Mouse (Mus musculus) lung, embryonic 15.5 days (tissue): ENCODE data around the gene Srsf2. TPM values are rescaled to one million over a fixed set of nuclear protein-coding genes. Genes with fewer than 3 reads are reported as not detected.
A peak's percentile ranks its signal among the peaks of the same experiment; 100 is the strongest.

ENCODE experiments used
- ATAC-seq: fragments of 200-750 bp; cut with Nextera tagmentation; 2 replicates; pipeline ENCODE4 v1.8.0; 2017; ENCODE audit warnings: moderate number of reproducible peaks, borderline replicate concordance; ENCODE audit not compliant: low FRiP score, low TSS enrichment; ENCODE audit errors: extremely low read depth
- H3K27ac ChIP-seq: fragments of 300-500 bp; sonication (generic); 2 replicates; pipeline ENCODE4 v1.5.1; 2015; ENCODE audit warnings: moderate library complexity, mild to moderate bottlenecking, inconsistent platforms
- H3K27me3 ChIP-seq: fragments of 300-500 bp; sonication (generic); 2 replicates; pipeline ENCODE4 v1.6.1; 2015; ENCODE audit warnings: inconsistent platforms
- H3K36me3 ChIP-seq: fragments of 300-500 bp; sonication (generic); 2 replicates; pipeline ENCODE4 v1.6.1; 2015; ENCODE audit warnings: inconsistent platforms
- H3K4me1 ChIP-seq: fragments of 300-500 bp; sonication (generic); 2 replicates; pipeline ENCODE4 v1.6.1; 2015; ENCODE audit warnings: inconsistent platforms
- H3K4me2 ChIP-seq: fragments of 300-500 bp; sonication (generic); 2 replicates; pipeline ENCODE4 v1.6.1; 2015; ENCODE audit warnings: inconsistent platforms, mild to moderate bottlenecking, moderate library complexity
- H3K4me3 ChIP-seq: fragments of 300-500 bp; sonication (generic); 2 replicates; pipeline ENCODE4 v1.5.1; 2015; ENCODE audit warnings: mild to moderate bottlenecking, inconsistent platforms
- H3K9ac ChIP-seq: fragments of 300-500 bp; sonication (generic); 2 replicates; pipeline ENCODE4 v1.6.1; 2015; ENCODE audit warnings: inconsistent platforms
- H3K9me3 ChIP-seq: fragments of 300-500 bp; sonication (generic); 2 replicates; pipeline ENCODE4 v1.6.1; 2016; ENCODE audit warnings: inconsistent platforms
- WGBS: fragments of 180-500 bp; shearing (Covaris S2); methylation state at CpG from one replicate; pipeline ENCODE4 v1.1.7; 2015; 5-methylcytosine and 5-hydroxymethylcytosine counted together
- polyA plus RNA-seq: library from polyadenylated mRNA; unstranded; fragments of >200 nt; fragmentation: Nextera tagmentation; extraction: Ambion mirVana; gene quantifications from 2 replicates; pipeline ENCODE4 v1.2.1, GENCODE M21; 2015

The Srsf2 gene
- polyA plus RNA-seq, 1 experiment from 2014 or later = 876 TPM

- Histone ChIP-seq H3K9me3 (no peaks in the 10 kb centered on the region), H3K27me3 (no peaks in the 10 kb centered on the region; the same call in 1 of the 2 replicates), H3K9ac (no peak overlapping the region), H3K27ac (peak overlapping the region; percentile 91), H3K4me3 (no peak overlapping the region), H3K36me3 (no peaks in the 10 kb centered on the region), H3K4me2 (0 out of 2 replicates have a peak overlapping the region, but pooled peaks have one; percentile 2), H3K4me1 (peaks cover 50% of the 10 kb centered on the region)
- ATAC-seq = no peak
- 78% methylated on average over 13 of the region's 13 CpGs for WGBS
Observed at GRCm38 (mm10) chr11:116813610-116814009, 39.3 kb downstream of the Srsf2 start.

- Histone ChIP-seq H3K4me2 (peak overlapping the region; percentile 4; the same call in 1 of the 2 replicates), H3K9ac (no peak overlapping the region)
Observed at GRCm38 (mm10) chr11:116812793-116813529, 39.9 kb downstream of the Srsf2 start.

GRCm38 (mm10) chr11:116810983-116811901 lies 41.7 kb downstream of the Srsf2 start:
- H3K4me3 ChIP-seq = peak overlapping the region; percentile 27
- H3K4me2 ChIP-seq = peak overlapping the region; percentile 71
- H3K9ac ChIP-seq = peak overlapping the region; percentile 11; the same call in 1 of the 2 replicates
- no peaks in the 10 kb centered on the region for H3K36me3 ChIP-seq
- H3K27me3 ChIP-seq = no peaks in the 10 kb centered on the region; the same call in 1 of the 2 replicates
- peak overlapping the region; percentile 70 for H3K27ac ChIP-seq
- WGBS = 9% methylated on average over 30 of the region's 32 CpGs
- peaks cover 54% of the 10 kb centered on the region for H3K4me1 ChIP-seq
- peak; percentile 69 for ATAC-seq
- no peaks in the 10 kb centered on the region for H3K9me3 ChIP-seq

More at GRCm38 (mm10) chr11:116812793-116813529, 39.9 kb downstream of the Srsf2 start:
- Histone ChIP-seq H3K4me3 (no peak overlapping the region), H3K27me3 (no peaks in the 10 kb centered on the region; the same call in 1 of the 2 replicates), H3K9me3 (no peaks in the 10 kb centered on the region), H3K4me1 (peaks cover 52% of the 10 kb centered on the region), H3K36me3 (no peaks in the 10 kb centered on the region), H3K27ac (peak overlapping the region; percentile 91)
- ATAC-seq = 0 out of 2 replicates have a peak, but pooled peaks have one; percentile 3
- 33% methylated on average over 21 of the region's 21 CpGs for WGBS

- Histone ChIP-seq H3K9me3 (no peaks in the 10 kb centered on the region), H3K9ac (no peak overlapping the region), H3K27ac (no peak overlapping the region), H3K36me3 (no peaks in the 10 kb centered on the region), H3K4me1 (peaks cover 53% of the 10 kb centered on the region), H3K27me3 (no peaks in the 10 kb centered on the region; the same call in 1 of the 2 replicates), H3K4me2 (no peak overlapping the region), H3K4me3 (no peak overlapping the region)
- WGBS = 69% methylated on average over 11 of the region's 11 CpGs
- no peak for ATAC-seq
Observed at GRCm38 (mm10) chr11:116810528-116810927, 42.4 kb downstream of the Srsf2 start.

DNA sequence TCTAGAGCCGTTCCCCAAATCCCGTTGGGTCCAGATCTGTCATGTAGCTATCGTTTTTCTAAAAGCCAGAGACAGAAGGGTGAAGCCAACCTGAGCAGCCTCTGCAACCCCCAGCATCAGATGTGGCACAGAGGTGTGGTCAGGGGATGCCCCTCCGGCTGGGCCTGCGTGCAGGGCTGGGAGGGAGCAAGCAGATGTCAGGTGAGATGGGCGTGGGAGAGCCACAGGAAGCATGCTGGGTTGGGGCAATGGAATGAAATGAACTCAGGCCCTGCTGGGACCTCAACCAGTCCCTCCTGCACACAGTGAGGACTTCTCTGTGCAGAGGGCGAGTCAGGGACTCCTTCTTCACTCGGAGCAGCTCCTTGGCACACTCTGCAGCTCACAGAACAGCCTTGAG lies 43.4 kb downstream of the Srsf2 start:
- H3K27ac ChIP-seq = no peak overlapping the region
- H3K4me3 ChIP-seq = no peak overlapping the region
- no peaks in the 10 kb centered on the region for H3K36me3 ChIP-seq
- H3K9ac ChIP-seq = no peak overlapping the region
- no peak for ATAC-seq
- no peaks in the 10 kb centered on the region for H3K9me3 ChIP-seq
- H3K4me1 ChIP-seq = peaks cover 43% of the 10 kb centered on the region
- 82% methylated on average over 8 of the region's 8 CpGs for WGBS
- no peak overlapping the region for H3K4me2 ChIP-seq
- H3K27me3 ChIP-seq = no peaks in the 10 kb centered on the region; the same call in 1 of the 2 replicates

DNA sequence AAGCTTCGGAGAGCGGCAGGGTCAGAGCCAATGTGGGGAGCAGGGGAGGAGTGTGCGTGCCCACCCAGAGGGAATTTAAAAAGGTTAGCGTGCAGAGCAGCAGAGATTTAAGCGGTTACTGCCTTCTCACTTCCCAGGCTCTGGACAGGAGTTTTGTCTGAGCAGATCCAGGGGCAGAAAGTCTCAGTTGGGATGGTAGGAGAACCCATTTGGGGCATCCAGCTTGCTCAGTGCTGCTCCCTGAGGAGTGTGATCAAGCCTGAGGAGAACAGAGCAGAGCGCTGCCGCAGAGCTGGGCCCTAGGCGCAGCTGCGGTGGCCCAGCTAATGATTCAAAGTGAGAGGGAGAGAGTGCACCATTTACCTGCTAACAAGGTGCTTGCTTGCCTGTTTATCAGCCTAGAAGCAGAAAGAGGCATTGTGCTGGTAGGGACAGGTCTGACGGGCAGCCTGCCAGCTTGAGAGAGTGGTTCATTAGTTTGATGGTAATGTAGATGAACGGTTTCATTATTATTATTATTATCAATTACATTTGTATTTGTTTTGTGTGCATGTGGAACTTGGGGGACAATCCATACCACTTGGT lies 44.0 kb downstream of the Srsf2 start:
- H3K4me1 ChIP-seq = peaks cover 37% of the 10 kb centered on the region
- 85% methylated on average over 11 of the region's 11 CpGs for WGBS
- H3K4me2 ChIP-seq = no peak overlapping the region
- no peaks in the 10 kb centered on the region for H3K36me3 ChIP-seq
- no peaks in the 10 kb centered on the region for H3K9me3 ChIP-seq
- no peak overlapping the region for H3K4me3 ChIP-seq
- no peak overlapping the region for H3K9ac ChIP-seq
- H3K27me3 ChIP-seq = no peaks in the 10 kb centered on the region; the same call in 1 of the 2 replicates
- H3K27ac ChIP-seq = no peak overlapping the region
- ATAC-seq = no peak

DNA sequence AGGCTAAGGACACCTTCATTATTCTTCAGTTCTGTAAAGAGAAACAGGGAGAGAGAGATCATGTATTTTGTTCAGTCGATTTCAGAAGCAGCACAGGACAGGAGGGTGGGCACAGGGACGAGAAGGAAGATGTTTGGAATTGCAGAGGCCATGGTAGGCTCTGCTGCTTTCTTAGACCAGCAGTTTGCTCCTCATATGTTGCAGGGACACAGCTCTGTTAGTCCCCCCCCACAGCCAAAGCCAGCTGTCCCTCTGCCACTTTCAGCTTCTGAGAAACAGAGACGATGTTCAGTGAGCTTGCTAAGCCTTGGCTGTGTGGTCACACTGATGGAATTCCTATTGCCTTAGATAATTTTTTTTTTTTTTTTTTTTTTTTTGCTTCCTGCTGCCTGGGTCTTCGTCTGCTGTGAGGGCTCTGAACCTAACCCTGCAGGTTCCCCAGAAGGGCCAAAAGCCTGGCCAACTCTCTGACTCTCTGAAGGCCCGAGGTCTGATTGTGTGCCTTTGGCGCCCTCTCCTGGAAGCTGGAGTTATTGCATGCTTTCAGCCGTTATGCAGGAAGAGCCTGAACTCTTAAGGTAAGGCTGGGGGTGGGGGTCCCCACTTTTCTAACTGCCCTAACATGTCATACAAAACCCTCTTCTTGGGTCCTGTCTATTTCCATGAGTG lies 44.8 kb downstream of the Srsf2 start:
- H3K9ac ChIP-seq = no peak overlapping the region
- H3K27ac ChIP-seq = peak overlapping the region; percentile 67
- H3K4me3 ChIP-seq = no peak overlapping the region
- H3K9me3 ChIP-seq = no peaks in the 10 kb centered on the region
- no peaks in the 10 kb centered on the region for H3K36me3 ChIP-seq
- peaks cover 28% of the 10 kb centered on the region for H3K4me1 ChIP-seq
- no peak overlapping the region for H3K4me2 ChIP-seq
- H3K27me3 ChIP-seq = no peaks in the 10 kb centered on the region; the same call in 1 of the 2 replicates
- ATAC-seq = peak; percentile 37; the same call in 1 of the 2 replicates
- WGBS = 12% methylated on average over 7 of the region's 7 CpGs

DNA sequence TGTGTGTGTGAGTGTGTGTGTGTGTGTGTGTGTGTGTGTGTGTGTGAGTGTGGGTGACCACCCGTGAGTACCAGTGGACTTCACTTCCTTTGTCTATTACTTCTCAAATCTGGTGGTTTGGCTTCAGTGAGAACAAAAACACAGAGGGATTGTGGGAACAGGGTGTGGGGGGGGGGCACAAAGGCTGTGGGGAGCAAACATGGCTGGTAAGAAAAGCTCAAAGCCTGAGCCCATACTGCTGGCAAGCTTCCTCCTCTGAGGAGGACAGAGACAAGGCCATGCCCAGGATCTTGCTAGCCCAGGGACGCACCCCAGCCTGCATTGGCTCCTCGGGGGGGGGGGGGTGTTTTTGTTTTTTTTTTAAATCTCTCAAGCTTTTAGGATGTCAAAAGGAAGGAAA lies 45.4 kb downstream of the Srsf2 start:
- Histone ChIP-seq H3K4me2 (no peak overlapping the region), H3K36me3 (no peaks in the 10 kb centered on the region), H3K9ac (no peak overlapping the region), H3K9me3 (no peaks in the 10 kb centered on the region), H3K4me3 (no peak overlapping the region), H3K4me1 (peaks cover 23% of the 10 kb centered on the region), H3K27me3 (no peaks in the 10 kb centered on the region; the same call in 1 of the 2 replicates), H3K27ac (peak overlapping the region; percentile 67)
- 55% methylated on average over 3 of the region's 3 CpGs for WGBS
- no peak for ATAC-seq

DNA sequence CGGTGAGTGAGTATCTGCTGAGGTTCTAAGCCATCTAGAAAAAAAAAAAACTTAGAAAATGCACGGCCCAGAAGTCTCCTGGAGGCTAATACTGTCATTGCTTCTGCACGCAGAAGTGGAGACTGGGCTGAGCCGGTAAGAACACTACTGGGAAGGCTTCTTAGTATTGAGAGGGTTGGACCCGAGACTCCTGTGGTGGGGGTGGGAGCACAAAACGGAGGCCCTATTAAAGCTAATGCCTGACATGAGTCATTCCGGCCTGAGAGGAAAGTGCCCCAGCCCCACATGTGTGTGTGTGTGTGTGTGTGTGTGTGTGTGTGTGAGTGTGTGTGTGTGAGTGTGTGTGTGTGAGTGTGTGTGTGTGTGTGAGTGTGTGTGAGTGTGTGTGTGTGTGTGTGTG lies 45.8 kb downstream of the Srsf2 start:
- no peak overlapping the region for H3K27ac ChIP-seq
- ATAC-seq = no peak

DNA sequence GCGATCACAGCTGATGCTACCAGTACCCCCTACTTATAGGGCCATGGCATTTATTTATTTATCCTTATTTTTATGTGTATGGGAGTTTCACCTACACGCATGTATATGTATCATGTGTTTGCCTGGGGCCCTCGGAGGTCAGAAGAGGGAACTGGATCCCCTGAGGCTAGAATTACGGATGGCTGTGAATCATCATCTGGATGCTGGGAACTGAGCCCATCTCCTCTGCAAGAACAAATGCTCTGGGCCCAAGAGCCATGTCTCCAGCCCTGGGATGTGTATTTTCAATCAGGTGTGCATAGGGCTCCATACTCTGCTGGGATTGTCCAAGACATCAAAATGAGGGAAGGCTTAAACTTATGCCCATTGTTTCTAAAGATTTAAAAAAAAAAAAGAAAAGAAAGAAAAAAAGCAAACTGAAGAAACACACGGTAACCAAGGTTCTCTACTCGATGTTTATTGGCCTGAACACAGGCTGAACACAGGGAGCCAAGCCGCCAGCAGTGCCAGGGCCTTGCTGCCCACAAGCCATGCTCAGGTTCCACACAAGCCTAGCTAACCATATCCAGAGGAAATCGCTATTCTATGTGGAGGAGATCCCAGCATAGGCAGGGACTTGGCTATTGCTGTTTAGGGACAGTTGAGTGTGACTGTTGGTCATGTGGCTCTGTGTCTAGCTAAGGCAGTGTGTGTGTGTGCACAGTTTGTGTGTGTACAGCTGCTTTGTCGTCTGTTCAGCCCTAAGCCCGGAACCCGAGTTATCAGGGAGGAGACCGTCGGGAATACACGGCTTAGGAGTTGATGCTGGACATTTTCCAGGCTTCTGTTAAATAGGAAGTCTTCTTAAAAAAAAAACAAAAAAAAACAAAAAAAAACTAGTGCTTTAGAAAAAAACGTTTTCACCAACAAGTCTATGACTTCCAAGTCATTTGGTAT lies 46.5 kb downstream of the Srsf2 start:
- Histone ChIP-seq H3K27me3 (no peaks in the 10 kb centered on the region; the same call in 1 of the 2 replicates), H3K9ac (no peak overlapping the region), H3K4me1 (peaks cover 13% of the 10 kb centered on the region), H3K4me2 (no peak overlapping the region), H3K27ac (no peak overlapping the region), H3K9me3 (no peaks in the 10 kb centered on the region), H3K4me3 (no peak overlapping the region), H3K36me3 (no peaks in the 10 kb centered on the region)
- WGBS = 57% methylated on average over 15 of the region's 15 CpGs
- no peak for ATAC-seq

More for the DNA sequence above, 45.8 kb downstream of the Srsf2 start:
- Histone ChIP-seq H3K9me3 (no peaks in the 10 kb centered on the region), H3K4me2 (no peak overlapping the region), H3K4me3 (no peak overlapping the region), H3K9ac (no peak overlapping the region), H3K36me3 (no peaks in the 10 kb centered on the region), H3K4me1 (peaks cover 19% of the 10 kb centered on the region), H3K27me3 (no peaks in the 10 kb centered on the region; the same call in 1 of the 2 replicates)
- WGBS = 43% methylated on average over 7 of the region's 7 CpGs
